Comparison of ENCODE assay signal across 17 mouse cellular contexts in the genomic region with DNA sequence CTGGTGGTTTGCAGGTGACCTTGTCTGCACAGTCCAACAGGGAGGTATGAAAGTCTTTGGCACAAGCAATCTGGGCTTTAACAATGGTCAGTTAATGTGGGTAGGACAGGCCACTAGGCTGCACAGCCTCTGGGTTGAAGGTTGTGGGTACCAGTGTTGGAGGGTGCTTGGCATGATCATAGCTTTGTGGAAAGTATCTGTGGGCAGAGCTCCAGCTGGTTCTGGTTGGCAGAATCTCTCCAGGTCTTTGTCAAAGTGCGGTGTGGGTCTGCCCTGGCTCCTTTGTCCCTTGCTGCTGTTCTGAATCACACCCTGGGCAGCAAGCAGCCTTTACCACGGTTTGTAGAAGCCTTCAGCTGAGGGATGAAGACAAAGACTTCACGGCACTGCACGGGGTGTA. TPM values are rescaled to one million over a fixed set of nuclear protein-coding genes. Genes with fewer than 3 reads are reported as not detected.
DNase-seq lines count a peak whose midpoint lies in the region; ATAC-seq and TF ChIP-seq lines count a peak whose summit lies in the region.
"Had no signal": no experiment of that assay in that cellular context is flagged by ENCODE, and none has a peak within 500 bp of the region (broad histone marks: within the 10 kb centered on the region; RNA-seq: fewer than 3 reads in every experiment).

No protein-coding gene starts in this region.

- no peak overlapping the region for H3K27ac ChIP-seq in forebrain, embryonic 16.5 days (ENCODE audit: low read length)
- H3K27ac ChIP-seq in forebrain, embryonic 12.5 days = no peak overlapping the region
- peak overlapping the region; percentile 24; the same call in 1 of the 2 replicates for H3K27ac ChIP-seq in spleen, adult 2 months (ENCODE audit: insufficient read depth, low read length)
- H3K27ac ChIP-seq in embryonic fibroblast, embryonic 13.5 days (ENCODE audit: insufficient read depth, low read length) = 0 out of 2 replicates have a peak overlapping the region, but pooled peaks have one; percentile 79
- no peak overlapping the region for H3K27ac ChIP-seq in midbrain, embryonic 15.5 days
- H3K27ac ChIP-seq: heart, embryonic 10.5 days; hindbrain, embryonic 14.5 days had no signal

- H3K4me3 ChIP-seq in forebrain, embryonic 16.5 days (replicated peaks; ENCODE audit: low read length) = no peak overlapping the region
- no peak overlapping the region for H3K4me3 ChIP-seq in forebrain, embryonic 12.5 days (replicated peaks)
- H3K4me3 ChIP-seq in spleen, adult 2 months (ENCODE audit: extremely low read depth, insufficient read depth, insufficient read length) = no peak overlapping the region
- no peak overlapping the region for H3K4me3 ChIP-seq in embryonic fibroblast, embryonic 13.5 days (ENCODE audit: insufficient read depth, low read length)
- no peak overlapping the region for H3K4me3 ChIP-seq in midbrain, embryonic 15.5 days
- H3K4me3 ChIP-seq: heart, embryonic 10.5 days; intestine, embryonic 15.5 days had no signal

- no peaks in the 10 kb centered on the region for H3K36me3 ChIP-seq in forebrain, embryonic 16.5 days (ENCODE audit: control insufficient read depth, insufficient read depth)
- H3K36me3 ChIP-seq in forebrain, embryonic 12.5 days (replicated peaks) = no peaks in the 10 kb centered on the region
- H3K36me3 ChIP-seq in spleen, adult 2 months (ENCODE audit: control insufficient read depth, insufficient read depth, low read length) = no peaks in the 10 kb centered on the region
- H3K36me3 ChIP-seq in midbrain, embryonic 15.5 days (replicated peaks) = no peaks in the 10 kb centered on the region
- H3K36me3 ChIP-seq: heart, embryonic 10.5 days; intestine, embryonic 15.5 days had no signal

- no peak for TF ChIP-seq POLR2A in spleen, adult 2 months (IDR thresholded peaks at IDR 0.05; ENCODE audit: low read depth, low read length)
- TF ChIP-seq POLR2A in embryonic fibroblast, embryonic 13.5 days (IDR thresholded peaks at IDR 0.05; ENCODE audit: low read depth, low read length) = no peak

- DNase-seq in spleen, adult 2 months (ENCODE audit: low read depth in 1 of 2, low spot score in 2 of 2) = no peak
- DNase-seq in spleen, adult 12 weeks (ENCODE audit: low spot score) = no peak
- DNase-seq: adrenal gland, adult 2 months; adrenal gland, postnatal 25 days; cerebellum, adult 18-20 months; cerebellum, adult 9-11 months; cerebellum, postnatal 36 days; gastrocnemius, postnatal 25 days had no signal

- WGBS in forebrain, embryonic 16.5 days = 47% methylated on average over 4 of the region's 4 CpGs
- WGBS in forebrain, embryonic 12.5 days = 69% methylated on average over 4 of the region's 4 CpGs
- WGBS in spleen, adult 2 months = 83% methylated on average over 4 of the region's 4 CpGs
- WGBS in midbrain, embryonic 15.5 days = 65% methylated on average over 4 of the region's 4 CpGs

- H3K4me1 ChIP-seq in forebrain, embryonic 16.5 days (replicated peaks; ENCODE audit: control insufficient read depth, insufficient read depth, low read length) = no peaks in the 10 kb centered on the region
- no peaks in the 10 kb centered on the region for H3K4me1 ChIP-seq in forebrain, embryonic 12.5 days
- H3K4me1 ChIP-seq in spleen, adult 2 months (ENCODE audit: control insufficient read depth, insufficient read depth, insufficient read length) = peaks cover 5% of the 10 kb centered on the region; the same call in 1 of the 2 replicates
- H3K4me1 ChIP-seq in embryonic fibroblast, embryonic 13.5 days (ENCODE audit: control insufficient read depth, insufficient read depth, low read length) = peaks cover 21% of the 10 kb centered on the region
- no peaks in the 10 kb centered on the region for H3K4me1 ChIP-seq in midbrain, embryonic 15.5 days

- no peak for TF ChIP-seq CTCF in spleen, adult 2 months (IDR thresholded peaks at IDR 0.05; ENCODE audit: extremely low read depth, insufficient read depth, insufficient read length, insufficient replicate concordance)
- no peak for TF ChIP-seq CTCF in embryonic fibroblast, embryonic 13.5 days (IDR thresholded peaks at IDR 0.05; ENCODE audit: borderline replicate concordance, insufficient read depth, low read length)

- peak; percentile 20; the same call in 1 of the 2 replicates for ATAC-seq in forebrain, embryonic 16.5 days
- no peak for ATAC-seq in forebrain, embryonic 12.5 days (ENCODE audit: low FRiP score)
- ATAC-seq in midbrain, embryonic 15.5 days (replicated peaks) = no peak
- ATAC-seq: forebrain, embryonic 14.5 days had no signal

- H3K4me2 ChIP-seq in forebrain, embryonic 16.5 days (ENCODE audit: low read length) = no peak overlapping the region
- H3K4me2 ChIP-seq in forebrain, embryonic 12.5 days = no peak overlapping the region
- no peak overlapping the region for H3K4me2 ChIP-seq in midbrain, embryonic 15.5 days
- H3K4me2 ChIP-seq: hindbrain, embryonic 14.5 days; intestine, embryonic 15.5 days had no signal

- no peaks in the 10 kb centered on the region for H3K9me3 ChIP-seq in forebrain, embryonic 16.5 days (ENCODE audit: control insufficient read depth, low read length)
- no peaks in the 10 kb centered on the region for H3K9me3 ChIP-seq in forebrain, embryonic 12.5 days
- H3K9me3 ChIP-seq in midbrain, embryonic 15.5 days = no peaks in the 10 kb centered on the region
- H3K9me3 ChIP-seq: heart, embryonic 10.5 days; intestine, embryonic 15.5 days had no signal

- H3K9ac ChIP-seq in forebrain, embryonic 16.5 days (replicated peaks; ENCODE audit: low read depth, low read length) = no peak overlapping the region
- H3K9ac ChIP-seq in forebrain, embryonic 12.5 days = no peak overlapping the region
- H3K9ac ChIP-seq in midbrain, embryonic 15.5 days = no peak overlapping the region
- H3K9ac ChIP-seq: hindbrain, embryonic 14.5 days; intestine, embryonic 15.5 days had no signal

- no peaks in the 10 kb centered on the region for H3K27me3 ChIP-seq in forebrain, embryonic 16.5 days (replicated peaks; ENCODE audit: control insufficient read depth, insufficient read depth, low read length)
- H3K27me3 ChIP-seq in forebrain, embryonic 12.5 days = no peaks in the 10 kb centered on the region
- no peaks in the 10 kb centered on the region for H3K27me3 ChIP-seq in spleen, adult 2 months (ENCODE audit: control insufficient read depth, insufficient read depth, low read length)
- H3K27me3 ChIP-seq in midbrain, embryonic 15.5 days (replicated peaks) = no peaks in the 10 kb centered on the region
- H3K27me3 ChIP-seq: CH12.LX; intestine, embryonic 15.5 days had no signal

RNA-seq across cellular contexts. Expression of a gene that starts 24.0 kb away (rescaled TPM):
- polyA plus RNA-seq in forebrain, embryonic 16.5 days (2015; fragmentation: Nextera tagmentation; extraction: Ambion mirVana) = 3,396 and 3,669 TPM in 2 replicates
- polyA plus RNA-seq in forebrain, embryonic 12.5 days (2016; fragmentation: Nextera tagmentation; extraction: Ambion mirVana) = 4,450 and 4,576 TPM in 2 replicates
- 143 TPM in 2 replicates for polyA plus RNA-seq in spleen, adult 2 months (2012; rRNA removed)
- polyA plus RNA-seq in embryonic fibroblast, embryonic 13.5 days (2011; ENCODE audit: insufficient read length, low read depth, missing spikeins) = 1,555 and 1,872 TPM in 2 replicates
- 4,117 and 4,750 TPM in 2 replicates for polyA plus RNA-seq in midbrain, embryonic 15.5 days (2015; fragmentation: Nextera tagmentation; extraction: Ambion mirVana)

Comparison
In these comparisons a context has a peak if more than half of its experiments do, and no peak if none do; other contexts are left out.
1. H3K27ac ChIP-seq: peak in spleen, adult 2 months (single experiment) and embryonic fibroblast, embryonic 13.5 days (single experiment); none in forebrain, embryonic 16.5 days (single experiment), forebrain, embryonic 12.5 days (single experiment) and midbrain, embryonic 15.5 days (single experiment).
2. RNA of a gene that starts 24.0 kb away (polyA plus RNA-seq): 4,117 to 4,750 TPM in midbrain, embryonic 15.5 days, 4,450 to 4,576 TPM in forebrain, embryonic 12.5 days, 3,396 to 3,669 TPM in forebrain, embryonic 16.5 days and 1,555 to 1,872 TPM in embryonic fibroblast, embryonic 13.5 days; 143 TPM in spleen, adult 2 months; every median in the first group is over 10 times any median in the second.